Mouse (Mus musculus) embryonic facial prominence, embryonic 11.5 days (tissue): ENCODE results near the gene Tmem29. TPM values are rescaled to one million over a fixed set of nuclear protein-coding genes. Genes with fewer than 3 reads are reported as not detected.

Experiments
- polyA plus RNA-seq: library from polyadenylated mRNA; unstranded; fragments of >200 nt; fragmentation: Nextera tagmentation; extraction: Ambion mirVana; gene quantifications from 2 replicates; pipeline ENCODE4 v1.2.1, GENCODE M21; 2014

Tmem29 gene
- polyA plus RNA-seq, 1 experiment from 2014 or later, result 48.5 TPM

Other genes with a start within 250 kb of the Tmem29 start
- 39.2 and 44.4 TPM in 2 replicates for gene Alas2, start 88.2 kb upstream of the Tmem29 start, polyA plus RNA-seq
- 8.9 and 10.4 TPM in 2 replicates for gene Pfkfb1, start 129.1 kb upstream of the Tmem29 start, polyA plus RNA-seq
- 25.8 and 28.3 TPM in 2 replicates for gene Apex2, start 130.7 kb upstream of the Tmem29 start, polyA plus RNA-seq
- gene Tro, start 198.4 kb upstream of the Tmem29 start, polyA plus RNA-seq, result 44.9 and 45.9 TPM in 2 replicates